Mouse (Mus musculus): ENCODE measurements around the gene Purb. TPM values are rescaled to one million over a fixed set of nuclear protein-coding genes. Genes with fewer than 3 reads are reported as not detected.

The Purb gene
- polyA plus RNA-seq, 1 experiment, result 33.2 TPM

- H3ac ChIP-seq (ENCODE audit: control insufficient read depth, insufficient read length), result no peak overlapping the region
- no peak overlapping the region for H3K4me3 ChIP-seq
- H3K36me3 ChIP-seq (ENCODE audit: control insufficient read depth, insufficient read depth), result no peaks in the 10 kb centered on the region
- TF ChIP-seq TCF3 (IDR thresholded peaks at IDR 0.05; ENCODE audit: insufficient read length, low read depth), result no peak
- TF ChIP-seq E2F4 (IDR thresholded peaks at IDR 0.05; ENCODE audit: insufficient read depth), result no peak
- no peak for TF ChIP-seq MYOG (IDR thresholded peaks at IDR 0.05; ENCODE audit: control insufficient read depth in 1 of 3, insufficient read depth in 1 of 3, insufficient read length in 2 of 3, low read depth in 2 of 3)
- no peak for TF ChIP-seq TCF12 (IDR thresholded peaks at IDR 0.05; ENCODE audit: insufficient read depth, poor library complexity, severe bottlenecking)
- TF ChIP-seq MAX (IDR thresholded peaks at IDR 0.05; ENCODE audit: low read depth), result no peak
- TF ChIP-seq POLR2A (IDR thresholded peaks at IDR 0.05; ENCODE audit: insufficient read length, low read depth), result no peak
- no peak for TF ChIP-seq SRF (IDR thresholded peaks at IDR 0.05; ENCODE audit: control insufficient read depth, insufficient read length, low read depth)
- TF ChIP-seq CEBPB (IDR thresholded peaks at IDR 0.05; ENCODE audit: insufficient read depth, poor library complexity, severe bottlenecking), result no peak
- no peak overlapping the region for H3K4me2 ChIP-seq (ENCODE audit: low read depth)
- no peaks in the 10 kb centered on the region for H3K79me2 ChIP-seq (ENCODE audit: control insufficient read depth, insufficient read depth)
- H3K27me3 ChIP-seq (ENCODE audit: control insufficient read depth, insufficient read depth, insufficient read length), result no peaks in the 10 kb centered on the region
These were observed 32.7 kb upstream of the Purb start for GRCm38 (mm10) chr11:6508269-6508876.

GRCm38 (mm10) chr11:6506516-6506915 is 30.8 kb upstream of the Purb start:
- Histone ChIP-seq H3K4me2 (ENCODE audit: low read depth) (no peak overlapping the region), H3K4me3 (no peak overlapping the region), H3K36me3 (ENCODE audit: control insufficient read depth, insufficient read depth) (no peaks in the 10 kb centered on the region), H3K79me2 (ENCODE audit: control insufficient read depth, insufficient read depth) (no peaks in the 10 kb centered on the region), H3K27me3 (ENCODE audit: control insufficient read depth, insufficient read depth, insufficient read length) (no peaks in the 10 kb centered on the region), H3ac (ENCODE audit: control insufficient read depth, insufficient read length) (no peak overlapping the region)
- TF ChIP-seq MYOG (IDR thresholded peaks at IDR 0.05; ENCODE audit: control insufficient read depth in 1 of 3, insufficient read depth in 1 of 3, insufficient read length in 2 of 3, low read depth in 2 of 3), result no peak
- TF ChIP-seq TCF12 (IDR thresholded peaks at IDR 0.05; ENCODE audit: insufficient read depth, poor library complexity, severe bottlenecking), result no peak
- TF ChIP-seq CEBPB (IDR thresholded peaks at IDR 0.05; ENCODE audit: insufficient read depth, poor library complexity, severe bottlenecking), result no peak
- no peak for TF ChIP-seq REST (IDR thresholded peaks at IDR 0.05; ENCODE audit: insufficient read depth, insufficient read length)
- no peak for TF ChIP-seq SRF (IDR thresholded peaks at IDR 0.05; ENCODE audit: control insufficient read depth, insufficient read length, low read depth)
- TF ChIP-seq MAX (IDR thresholded peaks at IDR 0.05; ENCODE audit: low read depth), result no peak
- no peak for TF ChIP-seq MYOD1 (IDR thresholded peaks at IDR 0.05; ENCODE audit: control insufficient read depth in 1 of 3, insufficient read length in 2 of 3, low read depth in 2 of 3)
- no peak for TF ChIP-seq POLR2AphosphoS2 (IDR thresholded peaks at IDR 0.05; ENCODE audit: insufficient read length, low read depth)

GRCm38 (mm10) chr11:6504689-6505088 is 29.0 kb upstream of the Purb start:
- Histone ChIP-seq H3K36me3 (ENCODE audit: control insufficient read depth, insufficient read depth) (no peaks in the 10 kb centered on the region), H3ac (ENCODE audit: control insufficient read depth, insufficient read length) (no peak overlapping the region), H3K4me2 (ENCODE audit: low read depth) (no peak overlapping the region), H3K4me3 (no peak overlapping the region), H3K27me3 (ENCODE audit: control insufficient read depth, insufficient read depth, insufficient read length) (no peaks in the 10 kb centered on the region), H3K79me2 (ENCODE audit: control insufficient read depth, insufficient read depth) (no peaks in the 10 kb centered on the region)
- TF ChIP-seq TCF12 (IDR thresholded peaks at IDR 0.05; ENCODE audit: insufficient read depth, poor library complexity, severe bottlenecking) (no peak), USF1 (IDR thresholded peaks at IDR 0.05; ENCODE audit: low read depth) (no peak), MYOD1 (IDR thresholded peaks at IDR 0.05; ENCODE audit: control insufficient read depth in 1 of 3, insufficient read length in 2 of 3, low read depth in 2 of 3) (no peak), SRF (IDR thresholded peaks at IDR 0.05; ENCODE audit: control insufficient read depth, insufficient read length, low read depth) (no peak), TCF3 (IDR thresholded peaks at IDR 0.05; ENCODE audit: insufficient read length, low read depth) (no peak)

GRCm38 (mm10) chr11:6504226-6504625 is 28.5 kb upstream of the Purb start:
- H3K27me3 ChIP-seq (ENCODE audit: control insufficient read depth, insufficient read depth, insufficient read length), result no peaks in the 10 kb centered on the region
- H3K4me3 ChIP-seq, result no peak overlapping the region
- no peak overlapping the region for H3K4me2 ChIP-seq (ENCODE audit: low read depth)
- no peak for TF ChIP-seq MYOD1 (IDR thresholded peaks at IDR 0.05; ENCODE audit: control insufficient read depth in 1 of 3, insufficient read length in 2 of 3, low read depth in 2 of 3)
- TF ChIP-seq REST (IDR thresholded peaks at IDR 0.05; ENCODE audit: insufficient read depth, insufficient read length), result no peak
- no peak for TF ChIP-seq SRF (IDR thresholded peaks at IDR 0.05; ENCODE audit: control insufficient read depth, insufficient read length, low read depth)
- no peak for TF ChIP-seq TCF3 (IDR thresholded peaks at IDR 0.05; ENCODE audit: insufficient read length, low read depth)
- no peak for TF ChIP-seq POLR2AphosphoS2 (IDR thresholded peaks at IDR 0.05; ENCODE audit: insufficient read length, low read depth)
- no peak for TF ChIP-seq USF1 (IDR thresholded peaks at IDR 0.05; ENCODE audit: low read depth)
- no peak for TF ChIP-seq MAX (IDR thresholded peaks at IDR 0.05; ENCODE audit: low read depth)
- TF ChIP-seq CEBPB (IDR thresholded peaks at IDR 0.05; ENCODE audit: insufficient read depth, poor library complexity, severe bottlenecking), result no peak
- TF ChIP-seq E2F4 (IDR thresholded peaks at IDR 0.05; ENCODE audit: insufficient read depth), result no peak
- TF ChIP-seq POLR2A (IDR thresholded peaks at IDR 0.05; ENCODE audit: insufficient read length, low read depth), result no peak
- TF ChIP-seq TCF12 (IDR thresholded peaks at IDR 0.05; ENCODE audit: insufficient read depth, poor library complexity, severe bottlenecking), result no peak
- TF ChIP-seq MYOG (IDR thresholded peaks at IDR 0.05; ENCODE audit: control insufficient read depth in 1 of 3, insufficient read depth in 1 of 3, insufficient read length in 2 of 3, low read depth in 2 of 3), result no peak
- no peaks in the 10 kb centered on the region for H3K79me2 ChIP-seq (ENCODE audit: control insufficient read depth, insufficient read depth)
- H3K36me3 ChIP-seq (ENCODE audit: control insufficient read depth, insufficient read depth), result no peaks in the 10 kb centered on the region
- H3ac ChIP-seq (ENCODE audit: control insufficient read depth, insufficient read length), result no peak overlapping the region

- Histone ChIP-seq H3K79me2 (ENCODE audit: control insufficient read depth, insufficient read depth) (no peaks in the 10 kb centered on the region), H3K36me3 (ENCODE audit: control insufficient read depth, insufficient read depth) (no peaks in the 10 kb centered on the region), H3K27me3 (ENCODE audit: control insufficient read depth, insufficient read depth, insufficient read length) (no peaks in the 10 kb centered on the region), H3ac (ENCODE audit: control insufficient read depth, insufficient read length) (no peak overlapping the region), H3K4me2 (ENCODE audit: low read depth) (no peak overlapping the region), H3K4me3 (no peak overlapping the region)
- TF ChIP-seq REST (IDR thresholded peaks at IDR 0.05; ENCODE audit: insufficient read depth, insufficient read length) (no peak), CEBPB (IDR thresholded peaks at IDR 0.05; ENCODE audit: insufficient read depth, poor library complexity, severe bottlenecking) (no peak), SRF (IDR thresholded peaks at IDR 0.05; ENCODE audit: control insufficient read depth, insufficient read length, low read depth) (no peak), MYOD1 (IDR thresholded peaks at IDR 0.05; ENCODE audit: control insufficient read depth in 1 of 3, insufficient read length in 2 of 3, low read depth in 2 of 3) (no peak), POLR2AphosphoS2 (IDR thresholded peaks at IDR 0.05; ENCODE audit: insufficient read length, low read depth) (no peak), MAX (IDR thresholded peaks at IDR 0.05; ENCODE audit: low read depth) (no peak), TCF3 (IDR thresholded peaks at IDR 0.05; ENCODE audit: insufficient read length, low read depth) (no peak), E2F4 (IDR thresholded peaks at IDR 0.05; ENCODE audit: insufficient read depth) (no peak), MYOG (IDR thresholded peaks at IDR 0.05; ENCODE audit: control insufficient read depth in 1 of 3, insufficient read depth in 1 of 3, insufficient read length in 2 of 3, low read depth in 2 of 3) (no peak), USF1 (IDR thresholded peaks at IDR 0.05; ENCODE audit: low read depth) (no peak), TCF12 (IDR thresholded peaks at IDR 0.05; ENCODE audit: insufficient read depth, poor library complexity, severe bottlenecking) (no peak), POLR2A (IDR thresholded peaks at IDR 0.05; ENCODE audit: insufficient read length, low read depth) (no peak)
These were observed 26.8 kb upstream of the Purb start for GRCm38 (mm10) chr11:6502506-6502905.

Data from myocyte (in vitro differentiated cells).